Mouse (Mus musculus): Measurements from ENCODE around the gene Slc16a5. TPM values are rescaled to one million over a fixed set of nuclear protein-coding genes. Genes with fewer than 3 reads are reported as not detected.

Gene Slc16a5
- 10 to 100 TPM; 23.8 to 32.4 TPM for total RNA-seq (2023)

GRCm38 (mm10) chr11:115462243-115462891 lies at the start of gene Slc16a5:
TSS of gene Slc16a5 (plus strand) at chr11:115462474.

DNA sequence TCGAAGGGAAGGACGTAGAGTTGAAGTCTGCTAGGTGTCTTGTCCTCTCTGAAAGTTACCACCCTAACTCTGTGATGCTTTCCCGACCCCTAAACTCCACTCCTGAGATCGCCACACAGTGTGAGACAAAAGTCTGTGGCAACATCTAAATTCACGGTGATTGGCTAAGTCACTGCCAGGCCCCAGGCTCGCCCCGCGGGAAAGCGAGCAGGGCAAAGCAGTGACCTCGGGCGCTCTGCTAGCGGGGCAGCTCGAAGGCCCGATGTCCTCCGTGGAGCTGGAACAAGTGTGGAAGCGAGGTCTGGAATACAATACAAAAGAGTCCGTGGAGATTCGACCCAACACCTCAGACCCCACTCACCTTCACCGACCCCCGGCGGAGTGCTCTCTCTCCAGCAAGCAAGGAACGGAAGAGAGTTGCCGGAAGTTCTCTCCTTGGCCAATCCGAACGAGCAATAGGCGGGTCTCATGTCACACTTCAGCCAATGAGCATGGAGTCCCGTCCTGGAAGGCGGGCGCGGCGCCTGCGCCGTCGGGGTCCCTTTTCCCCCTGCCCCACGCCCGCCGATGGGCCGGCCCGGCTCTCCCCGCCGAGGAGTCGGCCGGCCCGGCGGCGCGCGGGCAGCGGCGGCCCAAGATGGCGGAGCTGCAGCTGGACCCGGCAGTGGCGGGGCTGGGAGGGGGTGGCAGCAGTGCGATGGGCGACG lies 42.6 kb upstream of the Slc16a5 start, which contains the start of the genes Atp5h and Kctd2:
Atp5h (minus strand) TSS at position 432 of the 707 bp plus-strand sequence.
Kctd2 (plus strand) TSS at position 598 of the 707 bp plus-strand sequence.

GRCm38 (mm10) chr11:115439906-115440595 lies 22.2 kb upstream of the Slc16a5 start, which contains the start of gene Trim80:
TSS of gene Trim80 (plus strand) at chr11:115440545.

DNA sequence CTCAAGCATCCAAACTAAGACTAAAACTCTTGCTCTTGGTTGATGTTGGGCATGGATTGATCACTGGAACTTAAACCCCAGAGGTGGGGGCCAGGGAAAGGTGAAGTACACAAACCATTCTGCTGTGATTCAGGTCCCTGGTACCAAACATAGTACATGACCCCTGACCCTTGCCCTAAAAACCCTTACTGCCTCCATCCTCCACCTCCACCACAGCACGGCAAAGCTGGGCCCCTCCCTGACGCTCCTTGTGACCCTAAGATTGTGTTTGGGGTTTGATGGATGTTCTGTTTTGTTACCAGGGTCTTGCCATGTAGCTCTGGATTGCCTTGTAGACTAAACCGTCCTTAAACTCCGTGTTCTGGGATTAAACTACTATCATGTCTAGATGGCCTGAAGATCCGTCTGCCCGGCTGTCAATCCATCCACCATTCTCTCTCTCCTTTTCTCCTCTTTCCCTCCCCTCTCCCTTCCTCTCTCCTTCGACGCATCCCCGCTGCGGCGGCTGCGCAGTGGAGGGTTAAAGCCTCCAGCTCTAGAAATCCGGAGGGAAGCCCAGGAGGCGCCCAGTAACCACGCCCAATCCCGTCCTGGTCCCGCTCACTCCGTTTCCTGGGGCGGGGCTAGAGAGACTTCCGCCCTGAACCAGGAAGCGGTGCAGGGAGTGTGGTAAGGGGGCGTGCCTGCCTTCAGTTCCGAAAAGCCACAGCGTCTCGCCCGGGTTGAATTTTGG lies 12.9 kb downstream of the Slc16a5 start, which contains the start of gene Armc7:
Armc7 (plus strand) TSS at position 643 of the 733 bp plus-strand sequence.

DNA sequence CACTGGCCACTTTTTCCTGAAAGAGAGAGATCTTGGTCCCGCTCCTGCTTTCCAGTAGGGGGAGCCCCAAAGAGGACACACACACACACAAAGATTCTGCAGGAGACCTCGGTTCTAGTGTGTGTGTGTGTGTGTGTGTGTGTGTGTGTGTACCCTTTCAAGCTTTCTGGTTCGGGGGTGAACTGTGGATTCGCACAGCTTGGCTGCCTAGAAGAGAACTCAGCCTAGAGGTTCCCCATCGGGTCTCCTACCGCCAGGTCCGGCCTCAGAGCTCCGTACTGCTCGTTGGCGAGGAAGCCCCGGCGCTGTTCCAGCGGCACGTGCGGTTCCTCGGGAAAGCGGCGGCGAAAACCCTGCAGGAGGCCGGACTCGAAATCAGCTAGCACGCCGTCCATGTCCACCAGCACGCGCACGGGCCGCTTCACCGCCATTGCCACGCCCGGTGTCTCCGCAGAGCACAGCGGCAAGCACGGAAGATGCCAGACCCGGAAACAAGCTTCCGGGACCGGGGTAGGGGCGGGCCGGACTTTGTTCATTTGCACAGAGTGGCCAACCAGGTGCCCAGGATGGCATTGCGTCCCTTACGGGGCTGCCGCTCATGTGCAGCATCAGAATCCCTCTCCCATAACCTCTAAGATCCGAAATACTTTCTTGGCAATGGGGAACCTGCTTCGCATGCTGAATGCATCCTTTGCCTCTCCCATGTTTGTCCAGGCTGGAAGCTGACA lies 29.2 kb downstream of the Slc16a5 start, which contains the start of gene Nt5c:
Nt5c (minus strand) TSS at position 507 of the 728 bp plus-strand sequence.

DNA sequence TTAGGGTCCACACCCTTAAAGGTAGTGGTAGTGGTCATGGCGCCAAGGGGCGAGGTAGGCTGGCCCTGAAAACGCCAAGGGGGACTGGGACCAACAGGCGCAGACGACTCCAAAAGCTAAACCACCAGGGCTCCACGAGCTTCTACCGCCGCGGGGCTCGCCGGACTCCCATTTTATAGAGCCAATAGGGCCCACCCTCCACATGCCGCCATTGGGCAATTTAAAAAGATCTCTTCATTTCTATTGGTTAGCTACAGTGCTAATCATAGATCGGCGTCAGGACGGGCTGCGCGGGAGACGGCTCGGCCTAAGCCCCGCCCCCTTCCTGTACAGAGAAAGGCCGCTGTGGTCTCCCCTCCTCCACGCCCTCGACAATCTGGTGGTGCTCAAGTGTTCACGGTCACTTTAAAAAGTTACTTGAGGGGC lies 52.0 kb downstream of the Slc16a5 start, which contains the start of gene Jpt1:
Jpt1 (minus strand) TSS at position 150 of the 426 bp plus-strand sequence.

Other genes starting within 250 kb of the Slc16a5 start
- not detected for gene Grin2c, start 195.2 kb upstream of the Slc16a5 start, total RNA-seq (2023)
- gene Fdxr, start 185.4 kb upstream of the Slc16a5 start, total RNA-seq (2023), result 10 to 100 TPM; 22.5 to 25.4 TPM
- 1 to 10 TPM; 1.1 to 1.2 TPM for gene Fads6, start 164.8 kb upstream of the Slc16a5 start, total RNA-seq (2023)
- gene Otop2, start 155.3 kb upstream of the Slc16a5 start, total RNA-seq (2023), result not detected
- not detected for gene Ush1g, start 140.4 kb upstream of the Slc16a5 start, total RNA-seq (2023)
- gene Otop3, start 127.7 kb upstream of the Slc16a5 start, total RNA-seq (2023), result not detected
- gene Hid1, start 94.7 kb upstream of the Slc16a5 start, total RNA-seq (2023), result 10 to 100 TPM; 47.2 to 49.2 TPM
- 1 to 10 TPM; 2.1 to 3.1 TPM for gene Cdr2l, start 80.6 kb upstream of the Slc16a5 start, total RNA-seq (2023)
- 100 to 1,000 TPM; 120 to 151 TPM for gene Mrpl58, start 58.7 kb upstream of the Slc16a5 start, total RNA-seq (2023)
- 100 to 1,000 TPM; 236 to 252 TPM for gene Atp5h, start 42.5 kb upstream of the Slc16a5 start, total RNA-seq (2023)
- 10 to 100 TPM; 61.5 TPM for gene Kctd2, start 42.3 kb upstream of the Slc16a5 start, total RNA-seq (2023)
- not detected for gene Trim80, start 21.9 kb upstream of the Slc16a5 start, total RNA-seq (2023)
- gene Armc7, start 13.2 kb downstream of the Slc16a5 start, total RNA-seq (2023), result 10 to 100 TPM; 37.1 to 43.6 TPM
- gene Nt5c, start 29.4 kb downstream of the Slc16a5 start, total RNA-seq (2023), result 100 to 1,000 TPM; 134 to 141 TPM
- gene Jpt1, start 51.9 kb downstream of the Slc16a5 start, total RNA-seq (2023), result 100 to 1,000 TPM; 208 to 231 TPM
- 100 to 1,000 TPM; 247 to 268 TPM for gene Sumo2, start 73.8 kb downstream of the Slc16a5 start, total RNA-seq (2023)
- 10 to 100 TPM; 71.9 to 80.3 TPM for gene Nup85, start 102.0 kb downstream of the Slc16a5 start, total RNA-seq (2023)
- 10 to 100 TPM; 26.0 to 29.7 TPM for gene Mrps7, start 141.5 kb downstream of the Slc16a5 start, total RNA-seq (2023)
- 100 to 1,000 TPM in 1 of 2 experiments, 10 to 100 TPM in 1; 85.1 to 112 TPM for gene Gga3, start 141.6 kb downstream of the Slc16a5 start, total RNA-seq (2023)
- gene Mif4gd, start 150.5 kb downstream of the Slc16a5 start, total RNA-seq (2023), result 10 to 100 TPM; 61.1 to 61.2 TPM
- gene Slc25a19, start 165.8 kb downstream of the Slc16a5 start, total RNA-seq (2023), result 10 to 100 TPM; 44.3 to 53.9 TPM
- gene Grb2, start 246.1 kb downstream of the Slc16a5 start, total RNA-seq (2023), result 100 to 1,000 TPM; 135 to 150 TPM

Measured in T-cell, adult 66 days (primary cell).